ENCODE assay signal across 8 mouse cellular contexts in genomic region chr4:150730061-150730812, GRCm38 (mm10).
DNase-seq lines count a peak whose midpoint lies in the region; ATAC-seq lines count a peak whose summit lies in the region.

No protein-coding gene starts in this region.

- no peak overlapping the region for H3K9ac ChIP-seq in neural tube, embryonic 12.5 days

- peak overlapping the region; percentile 16 for H3K4me3 ChIP-seq in forebrain, embryonic 10.5 days
- H3K4me3 ChIP-seq in neural tube, embryonic 12.5 days, result no peak overlapping the region

- H3K4me1 ChIP-seq in forebrain, embryonic 10.5 days, result peaks cover 34% of the 10 kb centered on the region
- peaks cover 25% of the 10 kb centered on the region for H3K4me1 ChIP-seq in neural tube, embryonic 12.5 days

- 23% methylated on average over 12 of the region's 12 CpGs for WGBS in forebrain, embryonic 10.5 days
- 5% methylated on average over 12 of the region's 12 CpGs for WGBS in neural tube, embryonic 12.5 days

- intact Hi-C loops in left cerebral cortex, postnatal 14 days (cut with DNase I), result no loop called here

- H3K27ac ChIP-seq in forebrain, embryonic 10.5 days, result peak overlapping the region; percentile 75
- no peak overlapping the region for H3K27ac ChIP-seq in neural tube, embryonic 12.5 days

- peak; percentile 78 to 84 for ATAC-seq in hematopoietic stem cell, adult 5-6 weeks (replicated peaks in 1 of 2; ENCODE audit: insufficient read depth in 1 of 2, low FRiP score in 2 of 2, low TSS enrichment in 1 of 2, low read depth in 1 of 2, poor library complexity in 2 of 2, severe bottlenecking in 2 of 2)
- ATAC-seq in neural tube, embryonic 12.5 days (ENCODE audit: low FRiP score, low read depth), result peak; percentile 94

- H3K9me3 ChIP-seq in forebrain, embryonic 10.5 days, result peaks cover 5% of the 10 kb centered on the region
- peaks cover 7% of the 10 kb centered on the region; the same call in 1 of the 2 replicates for H3K9me3 ChIP-seq in neural tube, embryonic 12.5 days

- H3K36me3 ChIP-seq in forebrain, embryonic 10.5 days (replicated peaks), result no peaks in the 10 kb centered on the region
- no peaks in the 10 kb centered on the region for H3K36me3 ChIP-seq in neural tube, embryonic 12.5 days

- H3K4me2 ChIP-seq in neural tube, embryonic 12.5 days (replicated peaks), result peak overlapping the region; percentile 20

- DNase-seq in frontal cortex, postnatal 10 days (ENCODE audit: low spot score in 2 of 2), result peak; percentile 31 to 57
- DNase-seq in frontal cortex, postnatal 25 days (ENCODE audit: low spot score in 2 of 2), result no peak
- DNase-seq in forebrain, embryonic 10.5 days (ENCODE audit: extremely low spot score, low spot score), result peak; percentile 58
- peak; percentile 61 to 86 for DNase-seq in left cerebral cortex, postnatal 14 days (ENCODE audit: low spot score in 2 of 2)
- DNase-seq in spleen, postnatal 14 days (ENCODE audit: low spot score in 2 of 2), result no peak
- DNase-seq in cerebellum, postnatal 36 days, result no peak

- H3K27me3 ChIP-seq in forebrain, embryonic 10.5 days (ENCODE audit: poor library complexity, severe bottlenecking), result peaks cover 52% of the 10 kb centered on the region
- no peaks in the 10 kb centered on the region for H3K27me3 ChIP-seq in neural tube, embryonic 12.5 days (replicated peaks)

Comparison
In these comparisons a context has a peak if more than half of its experiments do, and no peak if none do; other contexts are left out.
1. DNase-seq: peak in frontal cortex, postnatal 10 days (2 of 2), forebrain, embryonic 10.5 days (single experiment) and left cerebral cortex, postnatal 14 days (2 of 2); none in frontal cortex, postnatal 25 days (0 of 2), spleen, postnatal 14 days (0 of 2) and cerebellum, postnatal 36 days (0 of 2).